Comparison of ENCODE assay signal across 9 mouse cellular contexts in genomic region chr1:152290768-152291167, GRCm38 (mm10).
DNase-seq lines count a peak whose midpoint lies in the region; ATAC-seq lines count a peak whose summit lies in the region.
"Had no signal": no experiment of that assay in that cellular context is flagged by ENCODE, and none has a peak within 500 bp of the region (broad histone marks: within the 10 kb centered on the region; RNA-seq: fewer than 3 reads in every experiment).

No protein-coding gene starts in this region.

- ATAC-seq in embryonic facial prominence, embryonic 11.5 days (replicated peaks; ENCODE audit: insufficient number of reproducible peaks, low FRiP score, low TSS enrichment, low read depth): no peak; the same call in 1 of the 2 replicates
- no peak for ATAC-seq in heart, embryonic 15.5 days (replicated peaks; ENCODE audit: insufficient number of reproducible peaks, insufficient read depth, low FRiP score, low read depth)

- no peak overlapping the region for H3K27ac ChIP-seq in embryonic facial prominence, embryonic 11.5 days (replicated peaks; ENCODE audit: low read depth, low read length)
- no peak overlapping the region for H3K27ac ChIP-seq in heart, embryonic 15.5 days
- H3K27ac ChIP-seq: liver, embryonic 13.5 days had no signal

- H3K9me3 ChIP-seq in embryonic facial prominence, embryonic 11.5 days (replicated peaks; ENCODE audit: control insufficient read depth, low read length): no peaks in the 10 kb centered on the region
- no peaks in the 10 kb centered on the region for H3K9me3 ChIP-seq in heart, embryonic 15.5 days (replicated peaks)
- H3K9me3 ChIP-seq: liver, embryonic 13.5 days had no signal

- H3K9ac ChIP-seq in embryonic facial prominence, embryonic 11.5 days (replicated peaks; ENCODE audit: low read length): no peak overlapping the region
- no peak overlapping the region for H3K9ac ChIP-seq in heart, embryonic 15.5 days
- H3K9ac ChIP-seq: liver, embryonic 13.5 days had no signal

- WGBS in embryonic facial prominence, embryonic 11.5 days: 40% methylated on average over 7 of the region's 7 CpGs
- 33% methylated on average over 7 of the region's 7 CpGs for WGBS in heart, embryonic 15.5 days

- no peak overlapping the region for H3K4me2 ChIP-seq in embryonic facial prominence, embryonic 11.5 days (ENCODE audit: low read depth, low read length)
- peak overlapping the region; percentile 39 for H3K4me2 ChIP-seq in heart, embryonic 15.5 days
- H3K4me2 ChIP-seq: liver, embryonic 13.5 days had no signal

- no peak overlapping the region for H3K4me3 ChIP-seq in embryonic facial prominence, embryonic 11.5 days (ENCODE audit: low read depth, low read length)
- H3K4me3 ChIP-seq in heart, embryonic 15.5 days: peak overlapping the region; percentile 12; the same call in 1 of the 2 replicates
- H3K4me3 ChIP-seq: liver, embryonic 13.5 days had no signal

- DNase-seq in ES-CJ7 (ENCODE audit: low read depth, low spot score): peak; percentile 67
- peak; percentile 62 to 75 for DNase-seq in adrenal gland, postnatal 4 days (ENCODE audit: low spot score in 2 of 2)
- peak; percentile 52 for DNase-seq in embryonic facial prominence, embryonic 11.5 days (ENCODE audit: low spot score)
- DNase-seq in kidney, postnatal 4 days: peak; percentile 86 to 90
- DNase-seq in lung, adult 18-20 months: peak; percentile 61 to 67
- peak; percentile 81 for DNase-seq in retina, postnatal 1 day
- peak; percentile 75 for DNase-seq in urinary bladder, postnatal 25 days (ENCODE audit: low spot score)
- DNase-seq: liver, embryonic 13.5 days had no signal

- no peaks in the 10 kb centered on the region for H3K27me3 ChIP-seq in embryonic facial prominence, embryonic 11.5 days (ENCODE audit: control insufficient read depth, insufficient read depth, low read length)
- no peaks in the 10 kb centered on the region for H3K27me3 ChIP-seq in heart, embryonic 15.5 days
- H3K27me3 ChIP-seq: liver, embryonic 13.5 days had no signal

- no peaks in the 10 kb centered on the region for H3K36me3 ChIP-seq in embryonic facial prominence, embryonic 11.5 days (replicated peaks; ENCODE audit: control insufficient read depth, insufficient read depth, low read depth, low read length)
- no peaks in the 10 kb centered on the region for H3K36me3 ChIP-seq in heart, embryonic 15.5 days
- H3K36me3 ChIP-seq: liver, embryonic 13.5 days had no signal

- no peaks in the 10 kb centered on the region for H3K4me1 ChIP-seq in embryonic facial prominence, embryonic 11.5 days (ENCODE audit: control insufficient read depth, insufficient read depth, low read length)
- H3K4me1 ChIP-seq in heart, embryonic 15.5 days (replicated peaks): 0 out of 2 replicates have a peak, but pooled peaks cover 8% of the 10 kb centered on the region
